Mouse (Mus musculus) right cerebral cortex, postnatal 25 days (tissue): ENCODE data around the gene Ramp2.

ENCODE experiments used
- DNase-seq: peaks from one replicate; pipeline ENCODE4 v3.0.0; 2022

Ramp2 gene

GRCm38 (mm10) chr11:101236782-101237181 lies 9.0 kb upstream of the Ramp2 start:
- DNase-seq = no peak

GRCm38 (mm10) chr11:101238071-101238647 lies 7.7 kb upstream of the Ramp2 start:
- DNase-seq = peak; percentile 14

- DNase-seq = no peak
These were observed 757 bp upstream of the Ramp2 start for GRCm38 (mm10) chr11:101245071-101245470.

- DNase-seq = no peak
These were observed 829 bp downstream of the Ramp2 start for GRCm38 (mm10) chr11:101246702-101247012.

GRCm38 (mm10) chr11:101247521-101248030 lies 1.7 kb downstream of the Ramp2 start:
- no peak for DNase-seq

- DNase-seq = no peak
These were observed 2.6 kb downstream of the Ramp2 start for GRCm38 (mm10) chr11:101248258-101248994.

- no peak for DNase-seq
These were observed 5.2 kb downstream of the Ramp2 start for GRCm38 (mm10) chr11:101251031-101251430.

GRCm38 (mm10) chr11:101252941-101253340 lies 7.1 kb downstream of the Ramp2 start:
- DNase-seq = no peak

- DNase-seq = peak; percentile 85
These were observed 8.0 kb downstream of the Ramp2 start, which contains the start of gene Vps25 for GRCm38 (mm10) chr11:101253613-101254389. TSS of gene Vps25 (plus strand) at chr11:101253707.

- no peak for DNase-seq
These were observed 10.3 kb downstream of the Ramp2 start for GRCm38 (mm10) chr11:101255826-101256775.

- peak; percentile 73 for DNase-seq
These were observed 13.5 kb downstream of the Ramp2 start for GRCm38 (mm10) chr11:101259261-101259712.

GRCm38 (mm10) chr11:101259948-101260825 lies 14.4 kb downstream of the Ramp2 start, which contains the start of gene Wnk4:
TSS of gene Wnk4 (plus strand) at chr11:101260567.
- peak; percentile 36 for DNase-seq

- DNase-seq = no peak
These were observed 15.1 kb downstream of the Ramp2 start for GRCm38 (mm10) chr11:101260826-101261380.

GRCm38 (mm10) chr11:101262272-101262967 lies 16.6 kb downstream of the Ramp2 start:
- no peak for DNase-seq

GRCm38 (mm10) chr11:101263138-101263988 lies 17.5 kb downstream of the Ramp2 start:
- DNase-seq = no peak

GRCm38 (mm10) chr11:101263989-101264280 lies 18.1 kb downstream of the Ramp2 start:
- no peak for DNase-seq

GRCm38 (mm10) chr11:101264954-101265471 lies 19.2 kb downstream of the Ramp2 start:
- no peak for DNase-seq

GRCm38 (mm10) chr11:101265906-101266305 lies 20.1 kb downstream of the Ramp2 start:
- no peak for DNase-seq

- no peak for DNase-seq
These were observed 23.8 kb downstream of the Ramp2 start for GRCm38 (mm10) chr11:101269577-101270116.
